Mouse (Mus musculus) heart, postnatal 25 days (tissue): ENCODE results near the gene Dnttip1. TPM values are rescaled to one million over a fixed set of nuclear protein-coding genes. Genes with fewer than 3 reads are reported as not detected.
"Not testable (repeated sequence)": the region's sequence is repeated elsewhere in the genome, so short reads cannot be mapped to it uniquely, and the experiment has no call there.

Experiments used
- DNase-seq: peaks from one replicate; pipeline ENCODE4 v3.0.0; 2022; ENCODE audit warnings: low spot score
- intact Hi-C: fragments of 180-260 bp; cut with DNase I; formaldehyde crosslinking; loops from one replicate; pipeline ENCODE4 v1.15.1; 2025
- total RNA-seq, 2 experiments: library from RNA; stranded (reverse); gene quantifications; 2 replicates each; pipeline ENCODE4 v1.2.3; 2021

The Dnttip1 gene
- 10 to 100 TPM; 24.4 to 25.8 TPM for total RNA-seq

GRCm38 (mm10) chr2:164745843-164746479, at the start of gene Dnttip1, which contains the start of gene Wfdc3:
Dnttip1 (plus strand) TSS chr2:164745983.
Wfdc3 (minus strand) TSS chr2:164745931.
- intact Hi-C loops = no loop called here
- peak; percentile 86 for DNase-seq

- intact Hi-C loops = no loop called here
- DNase-seq = no peak
Measured at GRCm38 (mm10) chr2:164698201-164698600, 47.6 kb upstream of the Dnttip1 start, which contains the start of gene Spint4. Spint4 (plus strand) TSS chr2:164698501.

- intact Hi-C loops = no loop called here
- DNase-seq = no peak
Measured at GRCm38 (mm10) chr2:164700959-164701358, 44.8 kb upstream of the Dnttip1 start.

- intact Hi-C loops = no loop called here
- DNase-seq = no peak
Measured at GRCm38 (mm10) chr2:164701761-164702160, 44.0 kb upstream of the Dnttip1 start.

GRCm38 (mm10) chr2:164704235-164704634, 41.5 kb upstream of the Dnttip1 start:
- intact Hi-C loops = no loop called here
- no peak for DNase-seq

GRCm38 (mm10) chr2:164705328-164705727, 40.5 kb upstream of the Dnttip1 start:
- intact Hi-C loops = no loop called here

GRCm38 (mm10) chr2:164705991-164706390, 39.8 kb upstream of the Dnttip1 start:
- no peak for DNase-seq
- intact Hi-C loops = no loop called here

More at GRCm38 (mm10) chr2:164705328-164705727, 40.5 kb upstream of the Dnttip1 start:
- no peak for DNase-seq

- no peak for DNase-seq
- intact Hi-C loops = no loop called here
Measured at GRCm38 (mm10) chr2:164715005-164715404, 30.8 kb upstream of the Dnttip1 start, which contains the start of gene Spint5. Spint5 (plus strand) TSS chr2:164715305.

GRCm38 (mm10) chr2:164716194-164716786, 29.5 kb upstream of the Dnttip1 start:
- intact Hi-C loops, DNase-seq: not testable (repeated sequence)

GRCm38 (mm10) chr2:164723276-164723675, 22.5 kb upstream of the Dnttip1 start:
- no peak for DNase-seq
- intact Hi-C loops = no loop called here

GRCm38 (mm10) chr2:164725895-164726619, 19.7 kb upstream of the Dnttip1 start:
- DNase-seq = no peak
- intact Hi-C loops = loop anchor here (1.0 to 2.0 kb wide), 2 partner anchors 47 to 133 kb away; partner anchors contain the start of gene Eppin

- intact Hi-C loops = no loop called here
Measured at GRCm38 (mm10) chr2:164731719-164732118, 14.1 kb upstream of the Dnttip1 start.

GRCm38 (mm10) chr2:164733259-164733658, 12.5 kb upstream of the Dnttip1 start:
- DNase-seq = no peak
- intact Hi-C loops = no loop called here

More at GRCm38 (mm10) chr2:164731719-164732118, 14.1 kb upstream of the Dnttip1 start:
- no peak for DNase-seq

GRCm38 (mm10) chr2:164734839-164735238, 10.9 kb upstream of the Dnttip1 start:
- DNase-seq = no peak
- intact Hi-C loops = no loop called here

GRCm38 (mm10) chr2:164735446-164735845, 10.3 kb upstream of the Dnttip1 start:
- intact Hi-C loops = no loop called here
- DNase-seq = no peak

- no peak for DNase-seq
- intact Hi-C loops = no loop called here
Measured at GRCm38 (mm10) chr2:164737377-164738090, 8.2 kb upstream of the Dnttip1 start.

- no peak for DNase-seq
- intact Hi-C loops = no loop called here
Measured at GRCm38 (mm10) chr2:164739876-164740275, 5.9 kb upstream of the Dnttip1 start.

GRCm38 (mm10) chr2:164744987-164745386, 796 bp upstream of the Dnttip1 start:
- DNase-seq = no peak
- intact Hi-C loops = no loop called here

GRCm38 (mm10) chr2:164746693-164747092, 910 bp downstream of the Dnttip1 start:
- DNase-seq = no peak
- intact Hi-C loops = no loop called here

- intact Hi-C loops = no loop called here
Measured at GRCm38 (mm10) chr2:164748191-164748590, 2.4 kb downstream of the Dnttip1 start.

More at GRCm38 (mm10) chr2:164748191-164748590, 2.4 kb downstream of the Dnttip1 start:
- DNase-seq = no peak
